Mouse (Mus musculus) retina, embryonic 14.5 days (tissue): ENCODE measurements around the gene Gcm1.

Experiments
- DNase-seq: peaks from one replicate; pipeline ENCODE4 v3.0.0-alpha.2; 2015; ENCODE audit warnings: low spot score

The Gcm1 gene

DNA sequence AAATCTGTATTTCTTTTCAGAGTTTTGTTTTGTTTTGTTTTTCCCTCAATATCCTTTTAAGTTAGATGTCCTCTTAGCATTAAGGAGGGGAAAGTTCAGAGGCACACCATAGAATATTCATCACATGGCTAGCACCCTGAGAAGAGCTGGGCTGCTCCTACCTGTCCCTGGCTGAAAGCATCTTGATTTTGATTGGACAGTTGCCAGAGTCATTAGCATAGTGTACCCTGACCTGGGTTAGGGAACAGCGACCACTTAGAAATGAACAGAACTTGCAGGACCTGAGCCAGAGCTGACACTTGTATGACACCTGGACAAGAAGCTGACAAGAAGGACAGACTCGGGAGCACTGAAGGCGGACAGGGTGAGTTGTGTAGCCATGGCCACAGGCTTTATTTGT, at the start of gene Gcm1:
Gcm1 (plus strand) TSS at position 248 of the 400 bp plus-strand sequence.
- DNase-seq: no peak

DNA sequence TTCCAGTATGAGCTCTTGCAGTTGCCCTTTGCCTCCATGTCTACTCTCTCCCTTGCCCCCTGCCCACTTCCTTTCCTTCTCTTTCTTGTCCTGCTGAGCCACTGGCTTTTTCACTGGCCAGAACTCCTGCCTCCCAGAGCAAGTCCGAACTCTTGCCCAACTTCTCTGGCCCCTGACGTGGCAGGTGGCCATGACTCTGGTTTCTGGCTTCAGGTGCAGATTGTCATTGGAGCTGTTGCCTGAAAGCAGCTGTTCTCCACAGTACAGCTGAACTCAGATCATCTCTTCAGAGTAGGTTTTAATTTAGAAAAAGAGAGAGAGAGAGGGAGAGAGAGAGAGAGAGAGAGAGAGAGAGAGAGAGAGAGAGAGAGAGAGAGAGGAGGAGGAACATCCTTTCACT, 48.4 kb upstream of the Gcm1 start:
- DNase-seq: no peak

DNA sequence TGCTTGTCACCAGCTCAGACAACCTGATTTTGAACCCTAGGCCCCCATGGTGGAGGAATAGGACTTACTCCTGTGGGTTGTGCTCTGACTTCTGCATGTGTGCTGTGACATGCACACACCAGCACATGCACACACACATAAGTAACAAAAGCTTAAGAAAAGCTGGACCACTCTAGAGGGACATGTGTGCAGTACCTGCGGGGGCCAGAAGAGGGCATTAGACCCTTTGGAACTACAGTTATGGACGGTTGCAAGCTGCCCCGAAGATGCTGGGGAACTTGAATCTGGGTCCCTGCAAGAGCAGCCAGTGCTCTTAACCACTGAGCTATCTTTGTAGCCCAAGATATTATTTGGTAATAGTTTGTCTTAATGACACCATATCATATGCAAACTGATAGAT, 46.2 kb upstream of the Gcm1 start:
- DNase-seq: no peak

DNA sequence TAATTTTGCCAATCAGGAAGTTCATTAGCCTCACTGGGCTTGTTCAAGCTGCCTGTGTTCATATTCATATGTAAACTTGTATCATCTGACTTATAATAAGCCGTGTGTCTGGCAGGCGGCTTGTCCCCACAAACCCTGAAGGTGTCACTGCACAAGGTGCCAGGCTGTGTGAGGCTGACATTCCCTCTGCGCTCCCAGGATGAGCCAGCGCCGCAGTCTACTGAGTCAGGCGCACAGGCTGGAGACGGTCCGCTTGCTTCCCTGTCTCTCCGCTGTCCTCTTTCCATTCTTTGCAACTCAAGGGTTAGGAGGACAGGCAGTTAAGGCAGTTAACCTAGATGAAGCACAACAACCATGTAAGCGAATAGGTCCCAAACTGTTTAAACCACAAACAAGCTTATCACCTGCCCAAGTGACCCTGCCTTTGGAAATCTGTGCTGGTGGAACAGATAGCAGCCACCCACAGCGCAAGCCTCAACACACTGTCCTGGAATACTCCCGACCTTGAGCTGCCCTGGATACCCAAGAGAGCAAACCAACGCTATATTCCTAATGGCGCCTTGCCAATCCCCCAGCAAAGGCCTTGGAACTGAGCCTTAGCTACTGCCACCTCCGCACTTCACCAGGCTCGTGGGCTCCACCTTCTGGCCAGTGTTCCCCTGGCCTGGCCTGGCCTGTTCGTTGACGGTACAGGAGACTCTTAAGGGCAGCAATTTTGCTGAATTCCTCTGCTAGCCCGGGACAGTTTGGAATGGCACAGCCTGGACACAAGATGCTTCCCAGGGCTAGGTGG, 45.3 kb upstream of the Gcm1 start:
- peak; percentile 85 for DNase-seq

DNA sequence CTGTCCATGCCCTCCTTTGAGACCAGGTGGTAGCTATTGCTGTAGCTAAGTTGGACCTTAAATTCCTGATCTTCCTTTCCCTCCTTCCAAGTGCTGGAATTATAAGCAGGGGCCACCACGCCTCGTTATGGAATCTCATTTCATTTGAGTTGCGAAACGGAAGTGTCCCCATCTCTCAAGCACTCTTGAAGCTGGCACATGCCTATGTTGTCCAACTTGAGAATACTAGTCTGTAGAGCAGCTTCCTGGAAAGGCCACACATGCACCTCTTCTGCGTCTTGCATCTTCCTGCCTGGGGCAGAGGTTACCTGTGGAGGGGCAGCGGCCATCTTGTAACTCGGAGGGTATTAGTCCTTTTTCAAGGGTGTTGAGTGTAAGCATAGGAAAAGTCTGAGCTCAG, 42.3 kb upstream of the Gcm1 start:
- DNase-seq: no peak

DNA sequence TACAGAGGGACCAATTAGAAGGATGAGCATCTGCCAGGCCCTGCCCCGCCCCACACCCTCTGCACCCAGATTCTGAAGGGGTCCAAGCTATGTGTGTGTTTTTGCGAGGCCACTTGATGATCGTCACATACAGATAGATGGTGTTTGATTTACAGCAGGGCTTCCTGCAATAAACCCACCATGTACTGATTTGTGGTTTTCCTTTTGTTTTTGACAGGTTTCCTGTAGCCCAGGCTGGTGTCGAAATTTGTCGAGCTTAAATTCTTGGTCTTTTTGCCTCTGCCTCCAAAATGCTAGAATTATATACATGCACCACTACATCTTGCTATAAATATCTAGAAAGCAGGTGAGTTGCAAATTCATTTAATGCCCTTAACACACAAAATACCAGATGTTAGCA, 41.5 kb upstream of the Gcm1 start:
- no peak for DNase-seq

DNA sequence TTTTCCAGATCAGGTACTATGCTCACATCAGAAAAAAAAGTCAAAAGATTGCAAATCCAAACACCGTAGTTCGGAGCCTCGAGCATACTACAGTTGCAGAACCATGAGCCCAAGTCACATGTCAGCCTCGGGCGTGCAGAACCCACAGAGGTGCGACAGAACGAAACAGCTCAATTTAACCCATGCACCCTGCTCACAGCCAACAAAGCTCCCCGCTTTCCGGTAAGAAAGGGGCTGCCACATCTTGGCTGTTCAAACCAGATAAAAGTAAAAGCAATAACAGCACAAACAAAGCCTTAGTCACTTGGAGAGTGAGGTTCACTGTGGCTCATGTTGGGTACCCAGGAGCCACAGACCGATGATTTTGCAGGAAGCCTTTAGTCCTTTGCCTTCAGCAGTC, 41.0 kb upstream of the Gcm1 start:
- no peak for DNase-seq

DNA sequence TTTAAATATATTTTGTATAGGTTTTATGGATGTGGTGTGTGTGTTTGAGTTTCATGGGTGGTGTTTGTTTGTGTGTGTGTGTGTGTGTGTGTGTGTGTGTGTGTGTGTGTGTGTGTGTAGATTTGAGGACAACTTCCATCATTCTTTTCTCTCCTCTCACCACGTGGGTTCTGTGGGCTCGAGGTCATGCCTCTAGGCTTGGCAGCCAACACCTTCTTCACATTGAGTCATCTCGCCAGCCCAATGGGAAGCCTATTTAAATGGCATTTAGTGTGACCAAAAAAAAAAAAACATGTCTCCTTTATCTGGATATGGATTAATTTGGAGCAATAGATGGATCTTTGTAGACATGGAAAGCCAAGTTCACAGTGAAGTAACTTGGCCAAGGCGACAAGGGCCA, 39.7 kb upstream of the Gcm1 start:
- no peak for DNase-seq

DNA sequence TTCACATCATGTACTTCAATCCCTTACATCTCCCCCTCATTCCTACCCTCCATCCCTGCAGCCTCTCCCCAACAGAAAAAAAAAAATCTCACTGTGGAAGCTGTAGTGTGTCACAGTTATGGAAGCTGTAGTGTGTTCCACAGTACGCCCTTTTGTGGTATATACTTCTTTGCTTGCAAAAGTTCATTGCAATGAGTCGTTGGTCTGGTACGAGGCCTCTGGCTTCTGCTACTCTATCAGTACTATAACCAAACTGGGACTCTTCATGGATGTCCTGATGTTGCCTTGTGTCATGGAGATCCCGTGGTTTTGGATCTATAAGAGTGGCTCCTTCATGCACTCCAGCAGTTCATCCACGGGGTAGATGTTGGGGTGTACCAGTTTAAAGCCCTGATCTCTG, 39.0 kb upstream of the Gcm1 start:
- no peak for DNase-seq

DNA sequence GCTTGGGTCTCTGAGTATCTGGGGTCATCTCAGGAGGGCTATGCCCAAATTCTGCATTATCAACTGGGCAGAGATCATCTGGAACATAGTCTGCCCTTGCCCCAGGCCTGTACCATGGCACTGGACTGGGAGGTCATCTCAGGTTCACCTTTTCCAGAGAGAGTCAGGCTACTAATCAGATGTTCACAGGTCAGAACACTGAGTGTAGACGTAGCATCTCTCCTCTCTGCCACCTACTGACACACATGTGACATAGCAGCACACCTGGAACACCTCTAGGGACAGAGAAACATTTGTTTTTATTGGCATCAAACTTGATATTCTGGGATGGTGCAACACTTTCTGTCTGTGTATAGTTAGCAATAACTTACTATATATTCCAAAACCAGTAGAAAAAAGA, 37.9 kb upstream of the Gcm1 start:
- no peak for DNase-seq

DNA sequence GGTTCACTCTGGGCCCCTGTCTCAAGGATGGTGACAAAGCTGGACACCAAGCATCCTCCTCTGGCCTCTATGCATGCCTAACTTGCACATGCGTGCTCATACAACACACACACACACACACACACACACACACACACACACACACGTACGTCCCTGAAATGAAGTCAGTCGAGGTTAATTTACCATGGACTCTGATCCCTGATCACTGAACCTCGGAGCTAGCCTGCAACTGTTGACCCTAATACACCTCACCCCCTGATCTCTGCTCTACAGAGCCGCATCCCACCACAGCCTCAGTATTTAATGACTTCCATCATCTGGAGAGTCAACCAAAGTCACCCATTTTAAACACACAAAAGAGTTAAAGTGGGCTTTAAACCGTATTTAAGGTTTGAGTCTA, 35.9 kb upstream of the Gcm1 start:
- no peak for DNase-seq

DNA sequence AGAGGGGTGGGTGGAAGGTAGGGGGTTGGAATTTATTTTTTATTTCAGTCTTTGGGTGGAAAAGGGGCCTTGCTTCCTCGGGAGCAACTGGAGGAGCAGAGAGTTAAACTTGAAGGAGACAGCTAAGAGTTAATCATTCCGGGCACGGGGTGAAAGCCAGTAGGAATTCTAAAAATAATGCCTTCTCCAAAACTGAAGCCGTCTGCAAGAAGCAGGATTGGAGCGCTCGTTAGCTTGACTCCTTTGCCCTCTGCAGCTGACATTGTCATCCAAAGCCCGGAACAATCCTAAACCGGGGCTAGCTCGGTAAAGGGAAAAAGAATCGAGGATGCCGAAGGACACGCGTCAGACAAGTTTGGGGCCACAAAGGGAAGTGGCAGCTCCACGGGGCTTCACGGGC, 35.4 kb upstream of the Gcm1 start:
- peak; percentile 7 for DNase-seq

DNA sequence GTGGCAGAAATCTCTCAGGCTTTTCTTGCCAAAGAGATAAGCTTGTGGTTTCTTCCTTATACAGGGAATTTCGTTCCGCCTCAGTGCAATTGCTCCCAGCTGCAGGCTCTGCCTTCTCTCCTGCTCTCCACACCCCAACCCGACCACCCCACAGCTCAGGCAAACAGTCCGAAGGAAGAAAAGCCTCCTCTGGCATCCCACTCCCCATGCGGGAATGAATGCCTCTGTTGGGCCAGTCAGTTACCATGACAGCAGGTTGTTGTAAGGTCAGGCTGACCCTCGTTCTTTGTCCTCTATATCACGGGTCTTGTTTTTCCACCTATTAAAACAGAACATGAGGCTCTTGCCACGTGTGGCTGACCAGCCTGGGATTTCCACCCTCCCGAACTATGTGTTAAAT, 30.5 kb upstream of the Gcm1 start:
- DNase-seq: peak; percentile 51

DNA sequence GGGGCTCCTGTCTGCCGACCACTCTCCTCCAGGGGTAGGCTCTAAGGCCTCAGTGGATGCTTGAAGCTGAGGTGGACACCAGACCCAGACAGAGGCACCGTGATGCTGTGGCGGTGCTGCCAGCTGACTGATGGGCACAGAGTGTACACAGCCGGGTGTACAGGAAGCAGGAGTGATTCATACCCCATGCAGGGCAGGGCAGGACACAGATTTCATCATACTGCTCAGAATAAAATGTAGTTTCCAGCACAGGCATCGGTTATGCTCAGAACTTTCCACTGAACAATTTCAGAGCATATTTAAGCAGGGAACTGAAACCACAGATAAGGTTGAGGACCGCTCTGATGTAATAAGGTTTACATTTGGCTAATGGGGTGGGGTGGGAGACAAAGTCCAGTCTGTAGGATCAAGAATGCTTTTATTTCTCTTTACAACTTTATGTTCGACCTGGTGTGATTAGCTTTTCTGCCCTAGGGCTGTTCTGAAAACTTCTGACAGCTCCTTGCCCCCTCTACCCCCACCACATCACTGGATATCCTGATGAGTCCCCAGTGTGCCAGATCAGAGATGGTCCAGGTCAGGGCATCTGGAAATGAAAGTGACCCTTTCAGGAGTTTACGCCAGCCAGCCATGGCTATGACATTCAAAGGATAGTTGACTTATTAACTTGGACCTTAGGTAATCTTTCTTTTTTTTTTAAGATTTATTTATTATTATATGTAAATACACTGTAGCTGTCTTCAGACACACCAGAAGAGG, 29.4 kb upstream of the Gcm1 start:
- no peak for DNase-seq

DNA sequence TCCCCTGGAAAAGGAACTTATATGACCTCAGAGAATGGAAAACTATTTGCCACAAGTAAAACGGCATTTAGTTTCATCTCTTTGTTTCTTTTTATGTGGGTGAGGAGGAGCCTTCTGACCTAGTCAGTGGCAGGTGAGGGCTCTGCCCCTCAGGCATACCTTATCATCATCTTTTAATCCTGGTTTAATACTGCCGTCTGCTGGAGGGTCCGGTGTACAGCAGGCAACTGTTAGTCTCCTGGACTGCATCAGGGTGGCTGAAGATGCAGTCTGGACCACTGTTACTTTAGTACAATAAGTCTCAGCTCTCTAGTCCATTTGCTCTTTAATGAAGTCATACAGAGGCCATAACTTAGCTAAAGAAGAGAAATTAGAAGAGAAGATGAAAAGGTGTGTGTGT, 26.9 kb upstream of the Gcm1 start:
- DNase-seq: peak; percentile 83

DNA sequence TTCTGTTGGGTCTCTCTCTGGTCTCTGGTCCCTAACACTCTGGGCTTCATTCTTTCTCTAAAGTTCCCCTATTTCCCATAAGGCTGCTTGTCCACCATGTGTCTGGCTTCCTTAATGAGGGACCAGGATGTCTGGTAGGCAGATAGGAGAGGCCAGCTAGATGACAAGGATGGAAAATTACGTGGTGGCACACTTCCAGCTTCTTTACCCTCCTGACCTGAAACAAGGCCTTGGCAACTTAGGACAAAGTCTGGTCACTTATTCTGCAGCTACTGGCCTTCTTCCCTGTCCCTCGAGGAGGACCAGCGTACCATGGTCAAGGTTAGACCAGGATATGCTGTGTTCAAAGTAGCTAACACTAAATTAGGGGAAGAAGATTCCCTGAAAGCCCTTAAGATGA, 24.6 kb upstream of the Gcm1 start:
- no peak for DNase-seq

DNA sequence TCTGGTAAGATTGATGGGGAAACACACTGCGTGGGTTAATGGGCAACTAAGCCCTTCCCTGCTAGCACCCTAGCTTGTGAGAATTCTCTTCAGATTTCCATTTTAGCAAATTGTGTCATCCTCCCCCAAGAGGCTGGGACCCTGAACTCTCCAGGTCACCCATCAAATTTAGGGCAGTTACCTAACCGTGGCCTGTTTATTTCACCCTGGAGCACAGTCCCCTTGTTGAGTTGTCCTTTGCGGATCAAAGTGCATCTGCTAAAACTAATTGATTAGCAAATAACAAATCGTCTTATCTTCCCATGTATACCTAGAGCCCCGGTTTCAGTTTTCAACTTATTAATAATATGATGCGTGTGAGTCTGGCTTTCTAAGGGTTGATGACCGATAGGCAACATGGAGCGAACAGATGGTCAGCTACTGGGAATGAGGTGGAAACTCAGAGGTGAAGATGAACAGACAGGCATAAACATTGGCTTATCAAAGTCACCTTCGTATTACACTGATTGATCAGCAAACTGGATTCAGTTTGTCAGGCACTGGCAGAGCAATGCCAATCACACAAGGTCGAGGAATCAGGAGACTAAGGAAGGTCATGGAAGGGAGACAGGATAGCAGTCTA, 20.8 kb upstream of the Gcm1 start:
- DNase-seq: no peak

DNA sequence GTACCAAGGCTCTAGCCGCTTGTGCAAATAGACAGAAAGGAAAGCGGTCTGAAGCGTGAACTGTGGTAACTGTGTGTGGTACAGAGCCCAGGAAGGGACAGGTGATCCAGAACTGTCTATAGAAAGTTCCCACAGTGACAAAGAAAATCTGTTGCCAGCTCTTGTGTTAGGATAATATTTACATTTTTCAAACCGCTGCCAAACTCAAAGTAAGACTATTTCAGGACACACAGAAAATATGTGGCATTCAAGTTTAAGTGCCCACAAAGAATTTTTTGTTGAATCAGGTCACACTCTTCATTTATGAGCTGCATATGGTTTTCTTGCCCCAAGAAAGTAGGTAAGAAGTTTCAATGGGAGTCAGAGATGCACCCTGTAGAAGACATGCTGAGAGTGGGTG, 18.8 kb upstream of the Gcm1 start:
- no peak for DNase-seq

DNA sequence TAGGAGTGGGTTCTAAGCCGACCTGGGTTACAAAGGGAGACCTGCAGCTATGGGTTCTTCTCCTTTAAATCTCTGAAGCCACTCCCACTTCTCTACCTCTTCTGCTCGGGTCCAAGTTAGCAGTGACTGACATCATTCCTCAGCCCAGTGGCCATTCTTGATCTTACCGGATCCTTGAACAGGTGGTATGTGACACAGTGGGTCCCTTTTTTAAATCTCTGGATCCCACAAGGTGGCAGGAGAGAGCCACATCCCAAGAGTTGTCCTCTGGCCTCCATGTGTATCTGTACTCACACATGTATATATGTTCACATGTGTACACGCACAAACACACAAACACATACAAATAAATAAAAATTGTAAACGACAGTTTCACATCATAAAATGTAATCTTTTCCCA, 16.4 kb upstream of the Gcm1 start:
- no peak for DNase-seq

DNA sequence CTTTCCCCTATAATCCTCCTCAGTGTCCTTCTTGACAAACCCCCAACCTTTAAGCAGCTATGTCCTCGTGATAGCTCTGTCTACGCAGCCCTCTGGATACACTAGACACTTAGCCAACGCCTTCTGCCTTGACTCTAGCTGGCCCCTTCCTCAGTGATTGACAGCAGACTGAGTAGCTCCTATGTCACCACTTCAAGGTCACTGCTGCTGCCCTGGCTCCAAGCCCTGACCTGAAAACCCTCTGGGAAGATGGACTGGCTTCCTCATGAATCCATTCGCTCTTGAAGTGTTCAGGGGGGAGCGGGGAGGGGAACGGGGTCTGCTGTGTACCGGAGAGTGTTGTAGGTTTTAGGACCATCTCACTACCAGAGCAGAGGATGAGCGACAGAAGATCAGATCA, 15.9 kb upstream of the Gcm1 start:
- no peak for DNase-seq

DNA sequence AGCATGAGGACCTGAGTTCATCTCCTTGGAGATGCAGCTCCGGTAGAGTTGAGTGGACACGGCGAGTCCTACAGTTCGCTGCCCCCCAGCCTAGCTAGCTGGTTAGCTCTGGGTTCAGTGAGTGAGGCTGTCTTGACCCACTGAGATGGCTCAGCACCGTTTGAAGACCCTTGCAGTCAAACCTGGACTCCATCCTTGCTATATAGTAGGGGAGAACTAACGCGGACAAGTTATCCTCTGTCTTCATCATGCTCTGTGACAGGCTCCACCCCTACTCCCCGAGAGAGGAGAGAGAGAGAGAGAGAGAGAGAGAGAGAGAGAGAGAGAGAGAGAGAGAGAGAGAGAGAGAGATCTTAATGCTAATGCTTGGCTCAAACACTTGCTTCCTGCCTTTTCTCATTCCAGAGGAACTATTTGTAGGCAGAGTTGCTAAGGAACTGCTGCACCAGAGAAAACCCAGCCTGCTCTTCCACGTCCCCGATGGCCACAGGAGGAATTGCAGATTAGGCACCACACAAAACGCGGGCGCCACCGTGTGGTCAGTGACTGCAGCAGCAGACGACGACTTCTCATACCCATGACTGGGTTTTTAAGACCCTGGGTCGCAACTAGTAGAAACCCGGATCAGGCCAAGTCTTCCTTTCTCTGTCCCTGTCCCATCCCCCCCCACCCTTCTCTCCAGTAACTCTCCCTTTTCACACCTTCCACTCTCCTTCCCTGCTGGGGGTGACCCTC, 12.8 kb upstream of the Gcm1 start:
- peak; percentile 92 for DNase-seq

DNA sequence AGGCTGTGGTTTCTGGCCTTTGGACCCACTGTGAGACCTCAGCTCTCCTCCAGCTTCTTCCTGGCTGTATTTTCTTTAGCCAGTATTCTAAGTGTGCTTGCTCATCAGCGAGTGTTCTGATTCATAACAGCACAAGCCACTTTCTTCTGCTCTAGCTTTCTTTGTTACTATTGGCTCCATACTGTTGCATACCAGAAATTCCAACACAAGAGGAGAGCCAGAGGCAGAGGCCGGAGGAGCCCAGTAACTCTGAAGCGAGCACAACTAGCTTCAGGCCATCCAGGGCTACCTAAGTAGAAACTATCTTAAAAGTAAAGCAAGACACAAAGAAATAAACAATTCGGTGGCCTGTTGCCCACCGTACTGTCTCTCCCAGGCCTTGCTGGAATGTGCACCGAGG, 6.6 kb upstream of the Gcm1 start:
- DNase-seq: no peak

DNA sequence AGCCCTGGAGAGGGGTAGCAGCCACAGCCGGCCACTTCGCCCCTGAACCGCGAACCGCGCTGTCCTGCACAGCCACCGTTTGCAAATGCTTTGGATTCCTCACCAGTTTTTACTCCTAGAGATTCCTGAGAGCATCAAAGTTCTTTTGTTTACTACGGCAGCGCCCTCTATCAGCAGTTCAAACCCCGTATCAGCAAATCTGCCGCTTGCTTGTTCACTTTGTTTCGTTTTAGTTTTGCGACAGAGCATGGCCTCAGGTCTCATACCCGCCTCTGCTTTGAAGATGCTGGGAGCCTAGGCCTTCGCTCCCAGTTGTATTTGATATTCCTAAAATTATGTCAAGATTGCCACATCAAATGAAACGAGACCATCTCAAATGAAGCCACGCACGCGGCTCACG, 5.0 kb upstream of the Gcm1 start:
- no peak for DNase-seq
